Mouse (Mus musculus) liver, embryonic 14.5 days (tissue): ENCODE measurements around the gene Pip5k1c. TPM values are rescaled to one million over a fixed set of nuclear protein-coding genes. Genes with fewer than 3 reads are reported as not detected.

ENCODE experiments used
- ATAC-seq: fragments of 200-750 bp; cut with Nextera tagmentation; 2 replicates; pipeline ENCODE4 v1.8.0; 2017; ENCODE audit warnings: moderate number of reproducible peaks, mild to moderate bottlenecking, moderate library complexity; ENCODE audit not compliant: insufficient read depth
- DNase-seq, 3 experiments: peaks; one replicate each; pipeline ENCODE4 v3.0.0-alpha.2; 2012 to 2013; ENCODE audit warnings: low read depth in 3 of 3, low spot score in 3 of 3
- H3K27ac ChIP-seq: fragments of 300-500 bp; sonication (generic); 2 replicates; pipeline ENCODE4 v1.5.1; 2014; ENCODE audit warnings: moderate library complexity, mild to moderate bottlenecking, control low read depth, inconsistent platforms
- H3K27me3 ChIP-seq: fragments of 300-500 bp; sonication (generic); 2 replicates; pipeline ENCODE4 v1.6.1; 2014; ENCODE audit warnings: mild to moderate bottlenecking, low read length, moderate library complexity; ENCODE audit not compliant: control insufficient read depth, insufficient read depth
- H3K36me3 ChIP-seq: fragments of 300-500 bp; sonication (generic); replicated peaks from 2 replicates; pipeline ENCODE4 v1.6.1; 2014; ENCODE audit warnings: low read depth; ENCODE audit not compliant: control insufficient read depth, insufficient read depth
- H3K4me1 ChIP-seq, 2 experiments: fragments of 200-500 bp in 1 of 2; fragments of 300-500 bp in 1 of 2; sonication (generic) in 1 of 2; replicated peaks; 2 replicates each; pipeline ENCODE4 v1.6.1; 2012 to 2014; ENCODE audit warnings: antibody characterized with exemption in 1 of 2, inconsistent platforms in 1 of 2, low read length in 1 of 2; ENCODE audit not compliant: control insufficient read depth in 2 of 2, insufficient read depth in 2 of 2
- H3K4me2 ChIP-seq: fragments of 300-500 bp; sonication (generic); 2 replicates; pipeline ENCODE4 v1.6.1; 2014; ENCODE audit warnings: low read depth, mild to moderate bottlenecking, control low read depth, moderate library complexity
- H3K4me3 ChIP-seq, 2 experiments: fragments of 200-500 bp in 1 of 2; fragments of 300-500 bp in 1 of 2; sonication (generic) in 1 of 2; 2 replicates each; pipeline ENCODE4 v1.5.1; 2012 to 2014; ENCODE audit warnings: low read depth in 2 of 2, low read length in 2 of 2, mild to moderate bottlenecking in 2 of 2, control low read depth in 1 of 2, inconsistent platforms in 1 of 2, moderate library complexity in 1 of 2; ENCODE audit not compliant: insufficient read depth in 1 of 2
- H3K9ac ChIP-seq: fragments of 300-500 bp; sonication (generic); replicated peaks from 2 replicates; pipeline ENCODE4 v1.6.1; 2014; ENCODE audit warnings: mild to moderate bottlenecking, control low read depth, moderate library complexity
- H3K9me3 ChIP-seq: fragments of 300-500 bp; sonication (generic); 2 replicates; pipeline ENCODE4 v1.6.1; 2016; ENCODE audit warnings: low read length, mixed read lengths; ENCODE audit not compliant: control insufficient read depth
- CTCF ChIP-seq: IDR thresholded peaks from 2 replicates; pipeline ENCODE4 v1.5.1; 2016; ENCODE audit warnings: antibody characterized with exemption, low read depth, control low read depth
- EP300 ChIP-seq: IDR thresholded peaks from 2 replicates; pipeline ENCODE4 v1.6.1; 2016; ENCODE audit warnings: antibody characterized with exemption, low read depth
- WGBS: fragments of 180-500 bp; shearing (Covaris S2); extraction: QIAGEN DNeasy Blood & Tissue Kit; methylation state at CpG from one replicate; pipeline ENCODE4 v1.1.7; 2014; ENCODE audit not compliant: insufficient replicate concordance; 5-methylcytosine and 5-hydroxymethylcytosine counted together
- polyA plus RNA-seq, 2 experiments: library from polyadenylated mRNA; depleted of rRNA in 1 of 2; stranded (reverse) in 1 of 2; unstranded in 1 of 2; fragments of >200 nt; fragmentation: Nextera tagmentation in 1 of 2; extraction: Ambion mirVana in 1 of 2; gene quantifications; 2 replicates each; pipeline versions ENCODE4 v1.2.1 to v1.2.3; 2012 to 2014

Gene Pip5k1c
- polyA plus RNA-seq, 2 experiments, result 10.5 to 12.8 TPM

- H3K4me3 ChIP-seq, result no peak overlapping the region
- ATAC-seq (no peak), DNase-seq (no peak)
- no peak overlapping the region for H3K9ac ChIP-seq
- peaks cover 9 to 12% of the 10 kb centered on the region in 2 experiments for H3K4me1 ChIP-seq
- no peak overlapping the region for H3K4me2 ChIP-seq
- H3K9me3 ChIP-seq, result no peaks in the 10 kb centered on the region
- peak; percentile 91 for TF ChIP-seq CTCF
- no peak for TF ChIP-seq EP300
- no peaks in the 10 kb centered on the region for H3K36me3 ChIP-seq
- peaks cover 41% of the 10 kb centered on the region for H3K27me3 ChIP-seq
- no peak overlapping the region for H3K27ac ChIP-seq
- WGBS, result 36% methylated on average over 16 of the region's 16 CpGs
Measured at GRCm38 (mm10) chr10:81341333-81341949, 48.7 kb downstream of the Pip5k1c start.

- Histone ChIP-seq H3K27ac (no peak within 1 kb of the TSS), H3K4me2 (peak within 1 kb of the TSS; percentile 59), H3K9me3 (no peaks in the 10 kb centered on the region), H3K27me3 (peaks cover 41% of the 10 kb centered on the region), H3K36me3 (no peaks in the 10 kb centered on the region; the same call in 1 of the 2 replicates), H3K9ac (0 out of 2 replicates have a peak within 1 kb of the TSS, but pooled peaks have one; percentile 9), H3K4me3 (peak within 1 kb of the TSS in 1 of 2 experiments; percentile 48; a peak in 3 of 4 replicates), H3K4me1 (peaks cover 19% of the 10 kb centered on the region in 2 experiments)
- TF ChIP-seq EP300, result no peak
- TF ChIP-seq CTCF, result no peak
- no peak for ATAC-seq
- DNase-seq, result no peak
- WGBS, result 6% methylated on average over 57 of the region's 67 CpGs
Measured at GRCm38 (mm10) chr10:81342686-81343505, 50.1 kb downstream of the Pip5k1c start, which contains the start of gene Gipc3. Gene Gipc3, minus strand, starts transcription at chr10:81343266.

- Histone ChIP-seq H3K4me3 (no peak overlapping the region), H3K27ac (no peak overlapping the region), H3K4me1 (peaks cover 28 to 29% of the 10 kb centered on the region in 2 experiments), H3K27me3 (peaks cover 41% of the 10 kb centered on the region), H3K36me3 (peaks cover 4% of the 10 kb centered on the region), H3K9me3 (no peaks in the 10 kb centered on the region), H3K9ac (no peak overlapping the region), H3K4me2 (no peak overlapping the region)
- ATAC-seq (no peak), DNase-seq (no peak)
- peak; percentile 47 for TF ChIP-seq CTCF
- TF ChIP-seq EP300, result no peak
- WGBS, result 41% methylated on average over 8 of the region's 8 CpGs
Measured at GRCm38 (mm10) chr10:81344421-81345161, 51.8 kb downstream of the Pip5k1c start.

- Histone ChIP-seq H3K9me3 (no peaks in the 10 kb centered on the region), H3K4me2 (no peak overlapping the region), H3K9ac (no peak overlapping the region), H3K36me3 (peaks cover 4% of the 10 kb centered on the region), H3K27me3 (peaks cover 41% of the 10 kb centered on the region), H3K27ac (no peak overlapping the region), H3K4me1 (peaks cover 29 to 32% of the 10 kb centered on the region in 2 experiments), H3K4me3 (no peak overlapping the region)
- WGBS, result 57% methylated on average over 4 of the region's 4 CpGs
- TF ChIP-seq EP300 (no peak), CTCF (no peak)
- ATAC-seq (no peak), DNase-seq (no peak)
Measured at GRCm38 (mm10) chr10:81345162-81345534, 52.4 kb downstream of the Pip5k1c start.
